Mouse (Mus musculus): ENCODE measurements at regions not wholly inside any gene's neighbourhood (a gene's known extent, or its start where the extent isn't known, plus 50 kb on each side); places are given as distances from the start of the nearest gene placed in this dataset.

GRCm38 (mm10) chr9:31794911-31795310 lies 118.4 kb downstream of the Barx2 start:
- ATAC-seq (ENCODE audit: extremely low read depth, insufficient number of reproducible peaks, low FRiP score, poor library complexity, severe bottlenecking): no peak

- no peak for ATAC-seq (ENCODE audit: extremely low read depth, insufficient number of reproducible peaks, low FRiP score, poor library complexity, severe bottlenecking)
Observed at GRCm38 (mm10) chr9:31775956-31776355, 137.3 kb downstream of the Barx2 start.

GRCm38 (mm10) chr9:31765401-31765800 lies 147.9 kb downstream of the Barx2 start:
- no peak for ATAC-seq (ENCODE audit: extremely low read depth, insufficient number of reproducible peaks, low FRiP score, poor library complexity, severe bottlenecking)

- ATAC-seq (ENCODE audit: extremely low read depth, insufficient number of reproducible peaks, low FRiP score, poor library complexity, severe bottlenecking): no peak
Observed at GRCm38 (mm10) chr9:31757894-31758561, 155.2 kb downstream of the Barx2 start.

GRCm38 (mm10) chr9:31730443-31730842 lies 182.8 kb downstream of the Barx2 start:
- no peak for ATAC-seq (ENCODE audit: extremely low read depth, insufficient number of reproducible peaks, low FRiP score, poor library complexity, severe bottlenecking)

- no peak for ATAC-seq (ENCODE audit: extremely low read depth, insufficient number of reproducible peaks, low FRiP score, poor library complexity, severe bottlenecking)
Observed at GRCm38 (mm10) chr9:31719309-31719708, 194.0 kb downstream of the Barx2 start.

- ATAC-seq (ENCODE audit: extremely low read depth, insufficient number of reproducible peaks, low FRiP score, poor library complexity, severe bottlenecking): no peak
Observed at GRCm38 (mm10) chr9:31710022-31710421, 203.2 kb downstream of the Barx2 start.

GRCm38 (mm10) chr9:31706688-31707087 lies 206.6 kb downstream of the Barx2 start:
- ATAC-seq (ENCODE audit: extremely low read depth, insufficient number of reproducible peaks, low FRiP score, poor library complexity, severe bottlenecking): no peak

- ATAC-seq (ENCODE audit: extremely low read depth, insufficient number of reproducible peaks, low FRiP score, poor library complexity, severe bottlenecking): no peak
Observed at GRCm38 (mm10) chr9:31690921-31691475, 222.3 kb downstream of the Barx2 start.

GRCm38 (mm10) chr9:31688398-31688705 lies 224.1 kb upstream of the Tmem45b start:
- no peak for ATAC-seq (ENCODE audit: extremely low read depth, insufficient number of reproducible peaks, low FRiP score, poor library complexity, severe bottlenecking)

GRCm38 (mm10) chr9:31687686-31688397 lies 223.6 kb upstream of the Tmem45b start:
- ATAC-seq (ENCODE audit: extremely low read depth, insufficient number of reproducible peaks, low FRiP score, poor library complexity, severe bottlenecking): no peak

- no peak for ATAC-seq (ENCODE audit: extremely low read depth, insufficient number of reproducible peaks, low FRiP score, poor library complexity, severe bottlenecking)
Observed at GRCm38 (mm10) chr9:31686466-31686865, 222.2 kb upstream of the Tmem45b start.

GRCm38 (mm10) chr9:31684812-31685188 lies 220.5 kb upstream of the Tmem45b start:
- no peak for ATAC-seq (ENCODE audit: extremely low read depth, insufficient number of reproducible peaks, low FRiP score, poor library complexity, severe bottlenecking)

- no peak for ATAC-seq (ENCODE audit: extremely low read depth, insufficient number of reproducible peaks, low FRiP score, poor library complexity, severe bottlenecking)
Observed at GRCm38 (mm10) chr9:31684099-31684811, 220.0 kb upstream of the Tmem45b start.

GRCm38 (mm10) chr9:31683302-31684081 lies 219.2 kb upstream of the Tmem45b start:
- no peak for ATAC-seq (ENCODE audit: extremely low read depth, insufficient number of reproducible peaks, low FRiP score, poor library complexity, severe bottlenecking)

- no peak for ATAC-seq (ENCODE audit: extremely low read depth, insufficient number of reproducible peaks, low FRiP score, poor library complexity, severe bottlenecking)
Observed at GRCm38 (mm10) chr9:31682893-31683292, 218.6 kb upstream of the Tmem45b start.

GRCm38 (mm10) chr9:31677150-31677549 lies 212.9 kb upstream of the Tmem45b start:
- ATAC-seq (ENCODE audit: extremely low read depth, insufficient number of reproducible peaks, low FRiP score, poor library complexity, severe bottlenecking): no peak

GRCm38 (mm10) chr9:31659026-31659425 lies 194.8 kb upstream of the Tmem45b start:
- ATAC-seq (ENCODE audit: extremely low read depth, insufficient number of reproducible peaks, low FRiP score, poor library complexity, severe bottlenecking): no peak

- no peak for ATAC-seq (ENCODE audit: extremely low read depth, insufficient number of reproducible peaks, low FRiP score, poor library complexity, severe bottlenecking)
Observed at GRCm38 (mm10) chr9:31657612-31658011, 193.3 kb upstream of the Tmem45b start.

Measured in neutrophil, adult 5-6 weeks (primary cell).